Mouse (Mus musculus): Measurements from ENCODE around the gene Spi1.
"Not testable (repeated sequence)": the region's sequence is repeated elsewhere in the genome, so short reads cannot be mapped to it uniquely, and the experiment has no call there.

Spi1 gene

DNA sequence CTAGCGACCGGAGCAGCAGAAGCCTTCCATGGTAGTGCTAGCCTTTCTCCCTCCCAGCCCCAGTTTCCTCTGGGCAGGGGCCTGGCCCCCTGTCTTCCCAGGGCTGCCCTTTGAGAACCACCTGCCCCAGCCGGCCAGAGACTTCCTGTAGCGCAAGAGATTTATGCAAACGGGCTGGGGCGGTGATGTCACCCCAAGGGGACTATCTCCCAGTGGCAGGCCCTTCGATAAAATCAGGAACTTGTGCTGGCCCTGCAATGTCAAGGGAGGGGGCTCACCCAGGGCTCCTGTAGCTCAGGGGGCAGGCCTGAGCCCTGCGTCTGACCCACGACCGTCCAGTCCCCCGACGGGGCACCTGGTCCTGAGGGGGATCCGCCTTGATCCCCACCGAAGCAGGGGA lies 14.3 kb downstream of the Spi1 start:
- DNase-seq (ENCODE audit: low spot score), result no peak

GRCm38 (mm10) chr2:91097015-91097414 lies 14.8 kb downstream of the Spi1 start:
- DNase-seq (ENCODE audit: low spot score), result no peak

- DNase-seq (ENCODE audit: low spot score), result no peak
Measured at GRCm38 (mm10) chr2:91098156-91098555, 16.0 kb downstream of the Spi1 start.

DNA sequence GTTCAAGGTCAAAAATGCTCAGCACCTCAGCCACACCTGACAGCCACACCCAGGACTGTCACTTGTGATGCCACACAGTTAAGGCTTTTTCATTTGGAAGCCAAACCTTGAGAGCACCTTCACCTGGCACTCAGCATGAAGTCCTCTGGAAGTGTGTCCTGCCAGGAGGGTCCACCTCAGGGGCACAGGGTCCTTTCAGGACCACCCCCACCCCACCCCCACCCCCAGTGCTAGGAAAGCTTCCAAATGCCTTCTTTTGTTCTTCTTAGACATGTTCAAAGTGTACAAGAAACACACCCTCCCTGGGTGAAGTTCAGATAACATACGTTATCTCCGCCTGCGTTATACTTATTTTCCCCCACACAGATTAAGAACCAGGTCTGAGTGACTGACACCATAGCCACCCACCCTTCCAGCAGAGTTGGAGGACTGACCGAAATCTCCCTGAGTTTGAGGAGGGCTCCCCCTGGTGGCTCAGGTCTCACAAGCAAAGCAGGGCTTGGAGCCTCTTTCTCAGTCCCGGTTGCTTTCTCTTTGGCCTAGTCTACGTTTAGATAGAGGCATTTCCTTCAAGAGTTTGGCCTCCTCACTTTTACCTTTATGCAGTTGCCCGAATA lies 19.0 kb downstream of the Spi1 start:
- peak; percentile 87 for DNase-seq (ENCODE audit: low spot score)

DNA sequence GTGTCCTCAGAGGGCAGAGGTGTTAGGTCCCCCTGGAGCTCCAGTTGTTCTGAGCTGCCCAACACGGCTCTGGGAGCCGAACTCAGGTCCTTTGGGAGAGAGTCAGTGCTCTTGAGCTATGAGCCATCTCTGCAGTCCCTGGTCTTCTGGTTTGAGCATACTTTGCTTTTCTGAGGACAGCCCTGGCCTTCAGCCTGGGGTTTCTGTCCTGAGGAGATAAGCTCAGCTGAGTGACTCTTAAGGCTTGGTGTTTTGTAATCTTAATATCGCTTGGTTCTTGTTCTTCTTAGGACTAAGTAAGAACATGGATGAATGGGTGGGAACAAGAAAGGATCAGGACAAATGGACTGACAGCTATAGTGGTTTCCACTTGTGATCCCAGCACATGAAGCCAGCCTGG lies 26.0 kb downstream of the Spi1 start:
- DNase-seq (ENCODE audit: low spot score), result no peak

- no peak for DNase-seq (ENCODE audit: low spot score)
Measured at GRCm38 (mm10) chr2:91109241-91109640, 27.1 kb downstream of the Spi1 start.

GRCm38 (mm10) chr2:91109807-91110385 lies 27.7 kb downstream of the Spi1 start:
- no peak for DNase-seq (ENCODE audit: low spot score)

GRCm38 (mm10) chr2:91110429-91110828 lies 28.2 kb downstream of the Spi1 start:
- DNase-seq (ENCODE audit: low spot score), result no peak

- DNase-seq (ENCODE audit: low spot score), result not testable (repeated sequence)
Measured at GRCm38 (mm10) chr2:91111832-91112231, 29.6 kb downstream of the Spi1 start.

DNA sequence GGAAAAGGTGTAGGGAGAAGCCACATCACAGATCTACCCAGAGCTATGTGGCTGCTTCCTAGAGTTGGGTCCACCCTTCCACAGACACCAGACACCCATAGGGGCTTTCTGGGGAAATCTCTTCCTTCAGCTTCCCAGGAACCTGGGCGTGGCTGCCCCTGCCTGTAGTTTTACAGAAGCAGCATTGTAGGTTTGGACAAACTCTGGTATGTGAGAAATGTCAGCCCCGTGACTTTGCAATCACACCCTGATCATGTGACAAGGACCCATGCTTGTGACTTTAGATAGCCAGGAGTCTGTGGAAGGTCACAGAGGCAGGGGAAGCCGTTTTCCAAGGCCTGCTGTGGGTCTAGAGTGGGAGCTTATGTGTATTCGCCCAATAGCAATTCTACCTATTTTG lies 30.3 kb downstream of the Spi1 start:
- DNase-seq (ENCODE audit: low spot score), result no peak

GRCm38 (mm10) chr2:91113334-91113733 lies 31.1 kb downstream of the Spi1 start:
- no peak for DNase-seq (ENCODE audit: low spot score)

DNA sequence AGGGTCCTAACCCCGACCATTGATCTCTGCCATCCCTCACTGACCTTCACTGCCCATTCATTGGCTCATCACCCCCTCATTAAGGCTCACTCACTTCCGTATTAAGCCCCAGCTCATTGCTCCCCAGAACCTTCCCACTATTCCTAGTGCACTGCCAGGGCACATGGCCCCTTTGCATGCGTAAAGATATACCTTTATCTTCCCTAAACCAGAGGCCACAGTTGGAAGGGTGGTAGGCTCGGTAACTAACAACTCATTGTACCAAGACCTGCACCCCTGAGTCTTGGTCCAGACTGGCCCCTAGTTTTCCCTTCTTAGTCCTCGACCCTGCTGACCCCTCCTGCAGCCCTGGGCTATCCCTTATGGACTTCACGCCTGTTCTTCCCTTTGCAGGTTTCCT lies 31.7 kb downstream of the Spi1 start:
- DNase-seq (ENCODE audit: low spot score), result no peak

GRCm38 (mm10) chr2:91114781-91115577 lies 32.8 kb downstream of the Spi1 start:
- DNase-seq (ENCODE audit: low spot score), result peak; percentile 35

- no peak for DNase-seq (ENCODE audit: low spot score)
Measured at GRCm38 (mm10) chr2:91115578-91115970, 33.4 kb downstream of the Spi1 start.

DNA sequence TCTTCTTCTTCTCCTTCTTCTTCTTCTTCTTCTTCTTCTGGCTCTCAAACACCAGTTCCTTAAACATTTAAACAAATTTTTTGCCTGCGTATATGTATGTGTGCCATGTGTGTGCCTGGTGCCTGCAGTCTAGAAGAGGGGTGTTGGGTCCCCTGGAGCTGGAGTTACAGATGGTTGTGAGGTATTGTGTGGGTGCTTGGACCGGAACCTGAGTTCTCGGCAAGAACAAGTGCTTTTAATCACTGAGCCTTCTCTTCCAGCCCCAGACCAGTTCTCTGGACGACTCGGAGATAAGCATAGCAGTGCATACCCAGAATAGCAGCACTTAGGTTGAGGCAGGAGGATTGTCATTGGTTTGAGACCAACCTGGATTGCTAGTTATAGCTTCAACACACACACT lies 34.7 kb downstream of the Spi1 start:
- DNase-seq (ENCODE audit: low spot score), result no peak

DNA sequence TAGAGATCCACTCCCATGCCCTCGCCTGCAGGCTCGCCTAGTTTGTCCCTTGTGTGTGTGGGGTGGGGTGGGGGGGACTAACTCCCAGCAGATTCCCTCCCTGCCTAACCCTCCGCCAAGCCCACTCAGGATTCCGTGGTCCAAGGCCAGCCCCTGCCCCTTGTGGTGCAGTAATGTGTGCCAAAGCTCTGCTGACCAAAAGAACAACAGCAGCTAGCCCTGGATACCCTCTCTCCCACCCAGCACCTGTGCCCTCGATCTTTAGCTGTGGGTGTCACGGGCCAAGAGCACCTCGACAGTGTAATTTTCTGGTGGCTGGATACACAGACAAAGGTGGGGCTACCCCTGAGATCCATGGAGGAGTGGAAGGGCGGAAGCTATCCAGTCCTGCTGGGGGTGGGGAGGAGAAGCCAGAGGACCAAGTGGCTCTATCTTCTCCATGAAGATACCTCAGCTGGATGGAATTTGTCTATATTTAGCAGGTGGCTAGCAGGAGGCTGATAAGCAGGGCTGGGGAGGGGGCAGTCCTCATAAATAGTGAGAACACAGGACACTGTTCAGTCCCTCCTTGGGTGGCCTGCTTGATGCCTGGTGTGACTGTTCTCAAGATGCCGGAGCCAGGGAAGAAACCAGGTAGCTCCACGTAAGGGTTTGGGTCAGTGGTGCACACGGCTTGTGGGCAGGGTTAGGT lies 35.5 kb downstream of the Spi1 start, which contains the start of gene Mybpc3:
TSS of gene Mybpc3 (plus strand) at position 560 of the 691 bp plus-strand sequence.
- DNase-seq (ENCODE audit: low spot score), result no peak

GRCm38 (mm10) chr2:91118647-91119046 lies 36.5 kb downstream of the Spi1 start:
- no peak for DNase-seq (ENCODE audit: low spot score)

- DNase-seq (ENCODE audit: low spot score), result no peak
Measured at GRCm38 (mm10) chr2:91119061-91119460, 36.9 kb downstream of the Spi1 start.

- DNase-seq (ENCODE audit: low spot score), result no peak
Measured at GRCm38 (mm10) chr2:91119551-91119950, 37.4 kb downstream of the Spi1 start.

GRCm38 (mm10) chr2:91120261-91120671 lies 38.1 kb downstream of the Spi1 start:
- DNase-seq (ENCODE audit: low spot score), result no peak

DNA sequence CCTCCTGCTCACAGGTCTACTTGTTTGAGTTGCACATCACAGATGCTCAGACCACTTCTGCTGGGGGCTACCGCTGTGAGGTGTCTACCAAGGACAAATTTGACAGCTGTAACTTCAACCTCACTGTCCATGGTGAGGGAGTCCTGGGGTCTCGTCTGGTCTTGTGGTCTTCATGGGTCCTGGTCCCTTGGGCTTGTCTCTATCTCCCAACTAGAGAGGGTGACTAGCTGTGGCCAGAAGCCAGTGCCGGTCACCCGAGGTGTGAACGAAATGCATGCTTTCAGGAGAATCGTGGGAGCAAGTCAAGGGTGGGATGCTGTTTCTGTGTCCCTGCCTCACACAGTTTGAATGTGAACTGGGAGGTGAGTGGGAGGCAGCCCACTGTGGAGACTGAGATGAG lies 38.8 kb downstream of the Spi1 start:
- DNase-seq (ENCODE audit: low spot score), result no peak

DNA sequence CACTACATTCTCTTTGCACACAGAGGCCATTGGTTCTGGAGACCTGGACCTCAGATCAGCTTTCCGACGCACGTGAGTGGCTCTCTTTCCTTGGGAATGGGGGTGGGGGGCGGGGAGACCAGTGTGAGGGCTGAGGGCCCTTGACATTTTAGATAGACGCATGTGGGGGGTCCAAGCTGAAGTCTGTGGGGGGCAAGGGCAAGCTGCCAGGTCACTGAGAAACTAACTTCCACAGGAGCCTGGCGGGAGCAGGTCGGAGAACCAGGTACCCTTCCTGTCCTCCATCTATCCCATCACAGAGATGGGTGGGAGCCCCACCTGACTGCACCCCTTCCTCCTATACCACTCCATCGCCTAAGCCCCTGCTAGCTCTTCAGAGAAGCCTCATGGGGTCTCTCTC lies 39.3 kb downstream of the Spi1 start:
- no peak for DNase-seq (ENCODE audit: low spot score)

DNA sequence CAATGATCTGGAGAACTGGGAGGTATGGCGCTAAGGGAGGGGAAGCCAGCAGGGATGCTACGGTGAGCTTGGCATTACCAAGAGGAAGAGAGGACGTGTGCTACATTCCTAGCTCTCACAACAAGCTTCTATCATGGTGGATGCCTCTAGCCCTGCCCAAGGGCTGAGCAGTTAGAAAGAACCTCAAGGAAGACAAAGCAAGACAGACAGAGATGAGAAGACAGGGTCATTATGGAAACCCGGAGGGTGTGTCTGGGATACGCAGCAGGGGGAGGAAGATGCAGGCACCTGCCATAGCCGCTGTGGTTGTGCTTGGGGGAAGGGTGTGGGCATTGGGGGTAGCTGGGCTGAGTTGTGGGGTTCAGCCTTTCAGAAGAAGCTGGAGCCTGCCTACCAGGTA lies 41.3 kb downstream of the Spi1 start:
- DNase-seq (ENCODE audit: low spot score), result no peak

Measured in T-cell, adult 2 months (primary cell).